Mouse (Mus musculus) limb, embryonic 14.5 days (tissue): ENCODE results near the gene Pheta1. TPM values are rescaled to one million over a fixed set of nuclear protein-coding genes. Genes with fewer than 3 reads are reported as not detected.

Experiments
- ATAC-seq: fragments of 200-750 bp; cut with Nextera tagmentation; 2 replicates; pipeline ENCODE4 v1.8.0; 2017; ENCODE audit warnings: low read depth, moderate number of reproducible peaks, moderate TSS enrichment; ENCODE audit not compliant: low FRiP score
- DNase-seq: peaks from one replicate; pipeline ENCODE4 v3.0.0-alpha.2; 2015; ENCODE audit warnings: low spot score
- H3K27ac ChIP-seq: fragments of 300-500 bp; sonication (generic); replicated peaks from 2 replicates; pipeline ENCODE4 v1.5.1; 2014; ENCODE audit warnings: low read depth, mild to moderate bottlenecking, low read length, moderate library complexity, mixed read lengths
- H3K27me3 ChIP-seq: fragments of 300-500 bp; sonication (generic); 2 replicates; pipeline ENCODE4 v1.6.1; 2014; ENCODE audit warnings: low read length, mixed read lengths; ENCODE audit not compliant: control insufficient read depth, insufficient read depth
- H3K36me3 ChIP-seq: fragments of 300-500 bp; sonication (generic); 2 replicates; pipeline ENCODE4 v1.6.1; 2014; ENCODE audit warnings: mild to moderate bottlenecking, low read length, moderate library complexity, mixed read lengths; ENCODE audit not compliant: control insufficient read depth, insufficient read depth
- H3K4me1 ChIP-seq: fragments of 300-500 bp; sonication (generic); 2 replicates; pipeline ENCODE4 v1.6.1; 2014; ENCODE audit warnings: antibody characterized with exemption, low read length, mixed read lengths; ENCODE audit not compliant: control insufficient read depth, insufficient read depth
- H3K4me2 ChIP-seq: fragments of 300-500 bp; sonication (generic); replicated peaks from 2 replicates; pipeline ENCODE4 v1.6.1; 2014; ENCODE audit warnings: low read depth, mild to moderate bottlenecking, low read length, moderate library complexity; ENCODE audit not compliant: severe bottlenecking
- H3K4me3 ChIP-seq: fragments of 300-500 bp; sonication (generic); replicated peaks from 2 replicates; pipeline ENCODE4 v1.5.1; 2014; ENCODE audit warnings: low read length
- H3K9ac ChIP-seq: fragments of 300-500 bp; sonication (generic); 2 replicates; pipeline ENCODE4 v1.6.1; 2014; ENCODE audit warnings: mild to moderate bottlenecking, low read depth, low read length, moderate library complexity; ENCODE audit not compliant: severe bottlenecking
- H3K9me3 ChIP-seq: fragments of 300-500 bp; sonication (generic); 2 replicates; pipeline ENCODE4 v1.6.1; 2016; ENCODE audit warnings: low read length; ENCODE audit not compliant: control insufficient read depth
- POLR2A ChIP-seq: fragments of 200-500 bp; IDR thresholded peaks from 2 replicates; pipeline ENCODE4 v1.8.0; 2012; ENCODE audit warnings: inconsistent platforms, mild to moderate bottlenecking, moderate library complexity, borderline replicate concordance; ENCODE audit not compliant: insufficient read depth, insufficient read length; ENCODE audit errors: extremely low read depth
- WGBS: fragments of 180-500 bp; shearing (Covaris S2); extraction: QIAGEN DNeasy Blood & Tissue Kit; methylation state at CpG from one replicate; pipeline ENCODE4 v1.1.7; 2014; 5-methylcytosine and 5-hydroxymethylcytosine counted together
- polyA plus RNA-seq, 2 experiments: library from polyadenylated mRNA; depleted of rRNA in 1 of 2; stranded (reverse) in 1 of 2; unstranded in 1 of 2; fragments of >200 nt; fragmentation: Nextera tagmentation in 1 of 2; extraction: Ambion mirVana in 1 of 2; gene quantifications; 2 replicates each; pipeline versions ENCODE4 v1.2.1 to v1.2.3; 2012 to 2014

The Pheta1 gene
- polyA plus RNA-seq, 2 experiments = 21.3 to 30.1 TPM

DNA sequence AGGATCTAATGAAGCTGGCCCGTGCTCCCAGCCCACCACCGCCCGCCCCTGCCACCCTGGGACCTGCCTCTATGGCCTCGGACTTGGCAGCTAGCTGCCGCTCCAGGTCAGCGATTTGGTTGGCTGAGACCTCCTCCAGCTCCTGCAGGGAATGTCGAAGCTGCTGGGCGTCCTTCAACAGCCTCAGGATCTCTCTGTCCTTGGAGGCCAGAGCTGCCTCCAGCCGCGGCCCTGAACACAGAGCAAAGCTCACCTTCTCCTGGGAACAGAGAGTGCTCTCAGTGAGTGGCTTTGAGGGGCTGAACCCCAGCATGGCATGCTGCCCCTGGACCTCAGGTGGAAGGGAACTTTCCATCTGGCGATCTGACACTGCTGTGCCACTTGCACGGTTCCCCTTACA lies 28.1 kb downstream of the Pheta1 start:
- no peaks in the 10 kb centered on the region for H3K36me3 ChIP-seq
- no peaks in the 10 kb centered on the region for H3K27me3 ChIP-seq
- DNase-seq (no peak), ATAC-seq (no peak)
- H3K4me3 ChIP-seq = no peak overlapping the region
- no peak overlapping the region for H3K27ac ChIP-seq
- H3K9me3 ChIP-seq = no peaks in the 10 kb centered on the region
- H3K9ac ChIP-seq = no peak overlapping the region
- no peak overlapping the region for H3K4me2 ChIP-seq
- WGBS = 84% methylated on average over 12 of the region's 12 CpGs
- no peak for TF ChIP-seq POLR2A
- H3K4me1 ChIP-seq = no peaks in the 10 kb centered on the region

DNA sequence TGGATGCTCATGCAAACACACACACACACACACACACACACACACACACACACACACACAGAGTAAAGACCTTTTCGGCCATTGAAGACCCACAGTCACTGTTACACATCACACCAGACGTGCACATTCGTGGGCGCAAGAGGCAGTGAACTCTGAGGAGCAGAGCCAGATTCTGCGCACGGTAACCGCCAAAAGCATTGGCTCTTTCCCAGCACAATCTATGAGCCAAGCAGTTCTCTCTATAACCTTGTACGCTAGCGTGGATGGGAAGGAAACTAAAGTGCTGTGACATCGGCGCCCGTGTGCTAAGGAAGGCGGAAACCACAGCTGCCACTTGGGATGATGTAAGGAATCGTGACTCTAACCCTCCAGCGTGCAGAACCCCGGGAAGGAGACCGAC lies 29.9 kb downstream of the Pheta1 start:
- H3K4me1 ChIP-seq = no peaks in the 10 kb centered on the region
- no peak overlapping the region for H3K4me2 ChIP-seq
- H3K4me3 ChIP-seq = no peak overlapping the region
- DNase-seq = peak; percentile 62
- WGBS = 73% methylated on average over 17 of the region's 17 CpGs
- ATAC-seq = no peak
- no peaks in the 10 kb centered on the region for H3K36me3 ChIP-seq
- no peaks in the 10 kb centered on the region for H3K27me3 ChIP-seq
- H3K9me3 ChIP-seq = no peaks in the 10 kb centered on the region
- no peak overlapping the region for H3K27ac ChIP-seq
- no peak overlapping the region for H3K9ac ChIP-seq
- no peak for TF ChIP-seq POLR2A

DNA sequence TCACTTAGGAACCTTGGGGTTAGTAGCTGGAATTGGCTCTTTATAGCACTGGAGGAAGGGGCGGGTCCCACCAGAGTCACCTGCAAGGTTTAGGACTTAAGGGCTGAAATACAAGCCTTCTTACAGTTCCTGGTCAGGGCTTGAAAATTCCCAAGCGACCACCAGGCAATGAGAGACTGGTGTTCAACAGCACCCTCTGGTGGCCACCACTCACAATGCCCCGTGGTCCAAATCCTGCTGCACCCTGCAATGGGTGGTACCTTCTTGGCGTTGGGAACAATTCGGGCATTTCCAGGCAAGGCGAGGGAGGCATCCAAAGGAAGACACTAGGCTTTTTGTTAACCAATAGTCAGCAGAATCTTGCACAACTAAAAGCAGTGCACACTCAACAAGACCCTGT lies 30.4 kb downstream of the Pheta1 start:
- H3K27me3 ChIP-seq = no peaks in the 10 kb centered on the region
- no peaks in the 10 kb centered on the region for H3K36me3 ChIP-seq
- H3K9ac ChIP-seq = no peak overlapping the region
- no peaks in the 10 kb centered on the region for H3K4me1 ChIP-seq
- no peaks in the 10 kb centered on the region for H3K9me3 ChIP-seq
- no peak for TF ChIP-seq POLR2A
- 58% methylated on average over 6 of the region's 6 CpGs for WGBS
- no peak overlapping the region for H3K27ac ChIP-seq
- no peak overlapping the region for H3K4me3 ChIP-seq
- ATAC-seq (no peak), DNase-seq (no peak)
- no peak overlapping the region for H3K4me2 ChIP-seq

DNA sequence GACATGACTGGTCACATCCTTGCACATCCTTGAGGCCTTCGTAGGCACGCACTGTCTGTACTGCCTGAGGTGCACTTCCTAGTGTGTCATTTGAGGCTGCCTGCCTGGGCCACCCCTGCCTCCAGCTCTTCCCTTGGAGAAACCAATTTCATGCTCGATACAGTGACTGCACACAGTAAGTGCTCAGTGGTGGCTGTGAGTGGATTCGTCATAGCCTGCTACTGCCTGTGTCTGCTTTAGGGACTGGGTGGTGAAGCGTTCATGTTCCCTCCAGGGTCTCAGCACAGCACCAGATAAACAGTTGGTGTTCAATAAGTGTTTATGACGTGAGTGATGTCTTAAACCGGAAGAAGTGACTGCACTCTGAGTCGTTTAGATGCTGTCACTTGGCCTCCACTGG lies 34.6 kb downstream of the Pheta1 start:
- Histone ChIP-seq H3K27ac (no peak overlapping the region), H3K9me3 (peaks cover 3% of the 10 kb centered on the region; the same call in 1 of the 2 replicates), H3K27me3 (no peaks in the 10 kb centered on the region), H3K36me3 (no peaks in the 10 kb centered on the region), H3K4me2 (no peak overlapping the region), H3K4me1 (no peaks in the 10 kb centered on the region), H3K4me3 (no peak overlapping the region), H3K9ac (no peak overlapping the region)
- DNase-seq = no peak
- no peak for TF ChIP-seq POLR2A
- 65% methylated on average over 8 of the region's 8 CpGs for WGBS
- no peak for ATAC-seq

DNA sequence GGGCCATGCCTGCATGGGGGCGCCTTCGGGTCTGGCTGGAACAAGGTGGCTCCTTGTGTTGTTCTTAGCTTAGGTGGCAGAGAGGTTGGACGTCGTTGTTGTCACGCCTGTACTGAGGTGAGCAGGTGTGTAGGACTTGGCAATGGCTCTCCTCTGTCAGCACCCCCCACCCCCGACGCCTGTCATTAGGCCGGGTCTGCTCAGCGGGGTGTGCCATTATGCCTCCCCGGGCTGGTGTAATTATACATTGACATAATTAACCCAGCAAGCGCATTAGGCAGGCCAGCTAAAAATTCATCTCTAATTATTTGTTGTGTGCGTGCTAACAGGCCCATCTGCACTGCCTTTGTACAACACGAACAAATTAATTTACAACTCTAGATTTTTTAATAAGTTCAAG lies 40.6 kb downstream of the Pheta1 start:
- Histone ChIP-seq H3K4me1 (no peaks in the 10 kb centered on the region), H3K9me3 (peaks cover 3% of the 10 kb centered on the region; the same call in 1 of the 2 replicates), H3K9ac (no peak overlapping the region), H3K4me2 (no peak overlapping the region), H3K4me3 (no peak overlapping the region), H3K36me3 (no peaks in the 10 kb centered on the region), H3K27me3 (no peaks in the 10 kb centered on the region), H3K27ac (no peak overlapping the region)
- no peak for TF ChIP-seq POLR2A
- ATAC-seq = no peak
- no peak for DNase-seq
- 26% methylated on average over 13 of the region's 13 CpGs for WGBS

DNA sequence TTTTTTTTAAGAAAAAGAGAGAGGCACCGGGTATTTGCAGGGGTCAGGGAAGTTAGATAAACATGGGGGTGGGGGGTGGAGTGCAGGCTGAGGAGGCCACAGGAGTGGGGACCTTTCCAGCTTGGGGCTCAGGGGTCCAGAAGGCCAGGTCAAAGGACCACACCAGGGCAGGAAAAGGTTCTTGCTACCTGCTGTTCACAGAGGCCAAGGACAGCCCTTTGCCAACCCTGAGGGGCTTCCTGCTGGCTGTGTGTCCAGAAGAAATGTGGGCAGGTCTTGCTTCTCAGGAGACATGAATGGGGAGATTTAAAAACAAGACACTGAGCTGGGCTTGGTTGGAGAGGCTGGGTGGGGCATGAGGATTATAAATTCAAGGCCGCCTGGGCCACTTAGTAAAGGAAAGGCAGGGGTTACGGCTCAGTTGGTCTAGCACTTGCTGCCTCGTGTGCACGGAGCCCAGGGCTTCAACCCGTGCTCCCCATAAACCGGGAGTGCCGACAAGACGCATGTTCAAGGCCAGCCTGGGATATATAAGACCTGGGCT lies 41.1 kb downstream of the Pheta1 start:
- H3K27ac ChIP-seq = no peak overlapping the region
- WGBS = 26% methylated on average over 9 of the region's 9 CpGs

More for the DNA sequence above, 41.1 kb downstream of the Pheta1 start:
- Histone ChIP-seq H3K36me3 (no peaks in the 10 kb centered on the region), H3K27me3 (no peaks in the 10 kb centered on the region), H3K4me1 (no peaks in the 10 kb centered on the region), H3K4me2 (no peak overlapping the region), H3K4me3 (no peak overlapping the region), H3K9me3 (peaks cover 3% of the 10 kb centered on the region; the same call in 1 of the 2 replicates), H3K9ac (no peak overlapping the region)
- DNase-seq (no peak), ATAC-seq (no peak)
- TF ChIP-seq POLR2A = no peak
